Mouse (Mus musculus) ES-E14 (cell line): Measurements from ENCODE around the gene Egln1.

ENCODE experiments used
- CHD2 ChIP-seq: IDR thresholded peaks from 2 replicates; pipeline ENCODE4 v1.6.1; 2014; ENCODE audit warnings: mild to moderate bottlenecking, low read depth, low read length, inconsistent platforms
- MAFK ChIP-seq: IDR thresholded peaks from 2 replicates; pipeline ENCODE4 v1.6.1; 2014; ENCODE audit warnings: mild to moderate bottlenecking, low read depth, low read length, inconsistent platforms; ENCODE audit not compliant: insufficient read depth

- TF ChIP-seq MAFK (no peak), CHD2 (no peak)
Observed at GRCm38 (mm10) chr8:124964966-124965365, 15.8 kb upstream of the Egln1 start.
